Mouse (Mus musculus): ENCODE data around the gene Gm28845. TPM values are rescaled to one million over a fixed set of nuclear protein-coding genes. Genes with fewer than 3 reads are reported as not detected.
"Not testable (repeated sequence)": the region's sequence is repeated elsewhere in the genome, so short reads cannot be mapped to it uniquely, and the experiment has no call there.

Gene Gm28845
- polyA plus RNA-seq, 1 experiment from 2014 or later = not detected

- no peak for DNase-seq (ENCODE audit: low spot score)
- Histone ChIP-seq H3K9ac (ENCODE audit: low read length) (no peak overlapping the region), H3K9me3 (ENCODE audit: control insufficient read depth, low read length) (no peaks in the 10 kb centered on the region), H3K4me3 (ENCODE audit: low read depth, low read length) (no peak overlapping the region), H3K36me3 (ENCODE audit: control insufficient read depth, insufficient read depth, low read length) (no peaks in the 10 kb centered on the region), H3K4me2 (ENCODE audit: low read depth, low read length, severe bottlenecking) (no peak overlapping the region), H3K27me3 (ENCODE audit: control insufficient read depth, insufficient read depth, low read length) (no peaks in the 10 kb centered on the region), H3K4me1 (replicated peaks; ENCODE audit: control insufficient read depth, insufficient read depth, low read length) (peaks cover 7% of the 10 kb centered on the region; the same call in 1 of the 2 replicates), H3K27ac (ENCODE audit: low read depth, low read length) (no peak overlapping the region)
- ATAC-seq (replicated peaks; ENCODE audit: low FRiP score) = no peak
- WGBS = 51% methylated on average over 7 of the region's 7 CpGs
These were observed 67.7 kb downstream of the Gm28845 start for GRCm38 (mm10) chr1:65051696-65052095.

- 35% methylated on average over 8 of the region's 12 CpGs for WGBS
- not testable (repeated sequence) for H3K9ac ChIP-seq (ENCODE audit: low read length); H3K4me1 ChIP-seq (replicated peaks; ENCODE audit: control insufficient read depth, insufficient read depth, low read length); H3K36me3 ChIP-seq (ENCODE audit: control insufficient read depth, insufficient read depth, low read length); H3K4me2 ChIP-seq (ENCODE audit: low read depth, low read length, severe bottlenecking); H3K4me3 ChIP-seq (ENCODE audit: low read depth, low read length); H3K27me3 ChIP-seq (ENCODE audit: control insufficient read depth, insufficient read depth, low read length); H3K27ac ChIP-seq (ENCODE audit: low read depth, low read length); H3K9me3 ChIP-seq (ENCODE audit: control insufficient read depth, low read length); DNase-seq (ENCODE audit: low spot score)
- peak; percentile 53 for ATAC-seq (replicated peaks; ENCODE audit: low FRiP score)
These were observed 68.4 kb downstream of the Gm28845 start, which contains the start of gene Cryge for GRCm38 (mm10) chr1:65050952-65051351. Gene Cryge, minus strand, starts transcription at chr1:65051149.

Other genes with a start within 250 kb of the Gm28845 start
- gene Plekhm3, start 162.7 kb downstream of the Gm28845 start, polyA plus RNA-seq (2014; fragmentation: Nextera tagmentation; extraction: Ambion mirVana) = 6.5 and 7.2 TPM in 2 replicates
- 0.24 TPM in 1 of 2 replicates, not detected in the other for gene Akr1cl, start 86.8 kb downstream of the Gm28845 start, polyA plus RNA-seq (2014; fragmentation: Nextera tagmentation; extraction: Ambion mirVana)
- gene Cryge, start 68.4 kb downstream of the Gm28845 start, polyA plus RNA-seq (2014; fragmentation: Nextera tagmentation; extraction: Ambion mirVana) = 0.29 TPM in 1 of 2 replicates, not detected in the other
- gene Crygd, start 56.1 kb downstream of the Gm28845 start, polyA plus RNA-seq (2014; fragmentation: Nextera tagmentation; extraction: Ambion mirVana) = not detected in 2 replicates
- 0.61 TPM in 1 of 2 replicates, not detected in the other for gene Crygc, start 45.9 kb downstream of the Gm28845 start, polyA plus RNA-seq (2014; fragmentation: Nextera tagmentation; extraction: Ambion mirVana)
- gene Crygb, start 37.3 kb downstream of the Gm28845 start, polyA plus RNA-seq (2014; fragmentation: Nextera tagmentation; extraction: Ambion mirVana) = not detected in 2 replicates
- not detected in 2 replicates for gene Cryga, start 16.2 kb downstream of the Gm28845 start, polyA plus RNA-seq (2014; fragmentation: Nextera tagmentation; extraction: Ambion mirVana)
- 0.16 and 0.21 TPM in 2 replicates for gene D630023F18Rik, start 3.7 kb upstream of the Gm28845 start, polyA plus RNA-seq (2014; fragmentation: Nextera tagmentation; extraction: Ambion mirVana)
- 306 and 321 TPM in 2 replicates for gene Idh1, start 66.9 kb upstream of the Gm28845 start, polyA plus RNA-seq (2014; fragmentation: Nextera tagmentation; extraction: Ambion mirVana)
- 20.4 and 24.2 TPM in 2 replicates for gene Pikfyve, start 67.1 kb upstream of the Gm28845 start, polyA plus RNA-seq (2014; fragmentation: Nextera tagmentation; extraction: Ambion mirVana)
- 0.28 TPM in 1 of 2 replicates, not detected in the other for gene Pth2r, start 162.5 kb upstream of the Gm28845 start, polyA plus RNA-seq (2014; fragmentation: Nextera tagmentation; extraction: Ambion mirVana)

Data from forebrain, embryonic 11.5 days (tissue).